29 mouse cellular contexts compared by ENCODE assay signal in the genomic region with DNA sequence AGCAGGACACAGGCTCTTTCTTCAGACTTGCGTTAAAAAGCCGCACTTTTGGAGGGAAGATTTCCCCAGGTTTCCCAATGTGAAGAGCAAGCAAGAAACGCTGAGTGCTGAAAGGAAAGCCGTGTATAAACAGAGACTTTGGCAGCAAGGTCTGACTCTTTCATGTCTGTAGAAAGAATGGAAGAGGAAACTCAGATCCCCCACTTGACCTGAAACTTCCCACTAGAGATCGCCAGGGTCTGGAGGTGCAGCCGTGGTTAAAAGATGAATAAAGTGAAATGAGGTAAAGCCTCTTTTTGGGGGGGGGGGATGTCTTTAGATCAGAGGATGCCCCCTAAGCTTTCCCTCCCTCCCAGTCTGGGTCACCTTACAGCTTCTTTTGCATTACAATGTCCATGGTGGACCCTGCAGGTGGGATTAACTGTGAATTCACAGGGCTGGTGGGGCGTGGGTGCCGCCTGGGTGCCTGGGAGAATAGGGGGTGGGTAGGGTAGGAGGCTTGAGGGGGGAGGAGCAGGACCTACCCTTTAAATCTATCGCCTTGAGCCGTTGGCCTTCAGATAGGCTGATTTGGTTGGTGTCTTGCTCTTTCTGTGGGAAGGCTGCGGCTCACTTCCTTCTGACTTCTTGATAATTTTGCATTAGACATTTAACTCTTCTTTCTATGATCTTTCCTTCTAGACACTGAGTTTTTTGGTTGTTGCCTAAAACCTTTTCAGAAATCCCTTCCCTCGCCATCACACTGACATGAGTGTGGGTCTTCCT. TPM values are rescaled to one million over a fixed set of nuclear protein-coding genes. Genes with fewer than 3 reads are reported as not detected.
A peak's percentile ranks its signal among the peaks of the same experiment; 100 is the strongest.
DNase-seq lines count a peak whose midpoint lies in the region; ATAC-seq and TF ChIP-seq lines count a peak whose summit lies in the region.
"Had no signal": no experiment of that assay in that cellular context is flagged by ENCODE, and none has a peak within 500 bp of the region (broad histone marks: within the 10 kb centered on the region; RNA-seq: fewer than 3 reads in every experiment).

Gene Nanog, plus strand, starts transcription at position 454 of the 765 bp plus-strand sequence.

- H3K36me3 ChIP-seq in lung, postnatal 0 days (ENCODE audit: insufficient read depth, low read length): no peaks in the 10 kb centered on the region
- no peaks in the 10 kb centered on the region for H3K36me3 ChIP-seq in liver, embryonic 11.5 days (ENCODE audit: control insufficient read depth, insufficient read depth, low read length)
- H3K36me3 ChIP-seq: embryonic facial prominence, embryonic 15.5 days; forebrain, embryonic 10.5 days; G1E; hindbrain, embryonic 12.5 days had no signal

- no peak within 1 kb of the TSS for H3K27ac ChIP-seq in lung, postnatal 0 days (ENCODE audit: low read length)
- H3K27ac ChIP-seq in liver, embryonic 11.5 days (ENCODE audit: low read depth, low read length): no peak within 1 kb of the TSS
- H3K27ac ChIP-seq: embryonic facial prominence, embryonic 15.5 days; forebrain, embryonic 10.5 days; gastrocnemius, adult 2 months; hindbrain, embryonic 12.5 days had no signal

- H3K4me2 ChIP-seq in lung, postnatal 0 days (replicated peaks; ENCODE audit: low read depth, low read length): no peak within 1 kb of the TSS
- H3K4me2 ChIP-seq in liver, embryonic 11.5 days: no peak within 1 kb of the TSS
- H3K4me2 ChIP-seq: embryonic facial prominence, embryonic 15.5 days; hindbrain, embryonic 12.5 days had no signal

- H3K27me3 ChIP-seq in lung, postnatal 0 days (replicated peaks; ENCODE audit: insufficient read depth, low read length): no peaks in the 10 kb centered on the region
- H3K27me3 ChIP-seq in liver, embryonic 11.5 days (replicated peaks; ENCODE audit: control insufficient read depth, insufficient read depth, low read length): peaks cover 6% of the 10 kb centered on the region
- H3K27me3 ChIP-seq: embryonic facial prominence, embryonic 15.5 days had no signal

- ATAC-seq in lung, postnatal 0 days: no peak
- ATAC-seq in liver, embryonic 11.5 days (replicated peaks; ENCODE audit: low FRiP score): no peak
- ATAC-seq: CD4-positive, CD25-positive, alpha-beta regulatory T cell, adult 4 months; forebrain, embryonic 14.5 days; hindbrain, embryonic 16.5 days; inflammation-experienced regulatory T-cells, adult 6 months had no signal

- no peak for TF ChIP-seq EP300 in lung, postnatal 0 days (IDR thresholded peaks at IDR 0.05)

- peak; percentile 10 for DNase-seq in embryo, embryonic 11 days
- DNase-seq in embryo, embryonic 9.5 days (ENCODE audit: extremely low spot score): no peak
- peak; percentile 20 for DNase-seq in lung, postnatal 0 days (ENCODE audit: low spot score)
- no peak for DNase-seq in lung, postnatal 25 days (ENCODE audit: low spot score)
- DNase-seq in ES-CJ7 (ENCODE audit: low read depth, low spot score) (peak; percentile 97), ZHBTc4 (ENCODE audit: low read depth, low spot score) (peak; percentile 95)
- no peak for DNase-seq in layer of hippocampus, adult 18-20 months (ENCODE audit: low spot score in 2 of 2)
- DNase-seq in liver, embryonic 11.5 days (ENCODE audit: low spot score): no peak
- DNase-seq: adrenal gland, adult 2 months; adrenal gland, postnatal 25 days; B cell, adult 2 months; cerebellum, adult 11 months; cerebellum, adult 8-10 months; cerebellum, postnatal 14 days; gastrocnemius, adult 2 months; gastrocnemius, postnatal 36 days; heart, adult 11 months; heart, postnatal 10 days; heart, postnatal 4 days had no signal

- no peaks in the 10 kb centered on the region for H3K4me1 ChIP-seq in lung, postnatal 0 days (ENCODE audit: insufficient read depth, low read depth, low read length)
- H3K4me1 ChIP-seq in liver, embryonic 11.5 days (replicated peaks; ENCODE audit: control insufficient read depth, insufficient read depth, low read length): no peaks in the 10 kb centered on the region

- TF ChIP-seq CTCF in lung, postnatal 0 days (IDR thresholded peaks at IDR 0.05): no peak

- 23% methylated on average over 12 of the region's 12 CpGs for WGBS in lung, postnatal 0 days
- 23% methylated on average over 12 of the region's 12 CpGs for WGBS in liver, embryonic 11.5 days

- H3K4me3 ChIP-seq in lung, postnatal 0 days (ENCODE audit: low read depth, low read length): no peak within 1 kb of the TSS
- no peak within 1 kb of the TSS for H3K4me3 ChIP-seq in liver, embryonic 11.5 days (ENCODE audit: low read depth, low read length)
- H3K4me3 ChIP-seq: embryonic facial prominence, embryonic 15.5 days; erythroblast, embryonic 14.5 days; forebrain, embryonic 10.5 days; gastrocnemius, adult 2 months; hindbrain, embryonic 12.5 days had no signal

- H3K9me3 ChIP-seq in lung, postnatal 0 days (ENCODE audit: low read length): no peaks in the 10 kb centered on the region
- H3K9me3 ChIP-seq in liver, embryonic 11.5 days (ENCODE audit: control insufficient read depth, low read length): no peaks in the 10 kb centered on the region
- H3K9me3 ChIP-seq: embryonic facial prominence, embryonic 15.5 days; forebrain, embryonic 10.5 days; G1E; hindbrain, embryonic 12.5 days had no signal

- H3K9ac ChIP-seq in lung, postnatal 0 days (replicated peaks; ENCODE audit: low read depth): no peak within 1 kb of the TSS
- no peak within 1 kb of the TSS for H3K9ac ChIP-seq in liver, embryonic 11.5 days (ENCODE audit: low read depth, low read length)
- H3K9ac ChIP-seq: embryonic facial prominence, embryonic 15.5 days; hindbrain, embryonic 12.5 days had no signal

RNA-seq across cellular contexts. Expression of gene Nanog, which starts in this region (rescaled TPM):
- 0.24 and 0.36 TPM in 2 replicates for polyA plus RNA-seq in lung, postnatal 0 days (2015; fragmentation: Nextera tagmentation; extraction: Ambion mirVana)
- total RNA-seq in layer of hippocampus, adult 18-20 months (2021): not detected
- polyA plus RNA-seq in liver, embryonic 11.5 days (2014; fragmentation: Nextera tagmentation; extraction: Ambion mirVana): 0.08 and 0.09 TPM in 2 replicates
- total RNA-seq: adrenal gland, adult 2 months; adrenal gland, postnatal 25 days; common myeloid progenitor, adult 5-6 weeks; gastrocnemius, adult 2 months; gastrocnemius, postnatal 36 days; heart, postnatal 10 days had no signal
- polyA plus RNA-seq: adrenal gland, adult 2 months; erythroblast, embryonic 14.5 days; G1E had no signal

Comparison
In these comparisons a context has a peak if more than half of its experiments do, and no peak if none do; other contexts are left out.
1. DNase-seq: peak in embryo, embryonic 11 days (single experiment), ES-CJ7 (single experiment) and ZHBTc4 (single experiment); none in embryo, embryonic 9.5 days (single experiment), lung, postnatal 25 days (single experiment), layer of hippocampus, adult 18-20 months (0 of 2) and liver, embryonic 11.5 days (single experiment).
2. Peak in DNase-seq in lung, postnatal 0 days; RNA of the gene not detected or under 1 TPM.